Mouse (Mus musculus): ENCODE results near the gene Mov10l1. TPM values are rescaled to one million over a fixed set of nuclear protein-coding genes. Genes with fewer than 3 reads are reported as not detected.

The Mov10l1 gene
- polyA plus RNA-seq, 1 experiment from 2014 or later, result 0.11 TPM

DNA sequence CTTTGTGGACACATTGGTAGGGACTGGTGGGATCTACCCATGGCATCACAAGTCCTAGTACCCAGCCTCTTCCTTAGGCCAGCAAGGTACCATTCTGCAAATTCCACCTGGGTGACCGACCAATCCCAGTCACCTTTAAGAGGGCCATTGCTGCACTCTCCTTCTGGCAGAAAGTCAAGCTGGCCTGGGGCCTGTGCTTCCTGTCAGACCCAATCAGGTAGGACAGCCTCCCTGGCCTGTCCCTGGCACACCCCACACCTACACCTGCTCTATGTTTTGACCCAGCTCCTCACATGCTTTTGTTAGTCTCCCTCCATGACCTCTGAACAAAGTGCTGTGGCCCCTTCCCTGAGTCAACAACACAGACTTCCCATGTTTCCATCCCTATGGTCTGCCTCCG lies 102.1 kb downstream of the Mov10l1 start:
- Histone ChIP-seq H3K4me3 (no peak overlapping the region), H3K36me3 (peaks cover 68% of the 10 kb centered on the region), H3K9me3 (no peaks in the 10 kb centered on the region), H3K4me1 (replicated peaks) (peaks cover 13% of the 10 kb centered on the region), H3K9ac (no peak overlapping the region), H3K27me3 (no peaks in the 10 kb centered on the region), H3K27ac (replicated peaks) (no peak overlapping the region), H3K4me2 (no peak overlapping the region)
- no peak for ATAC-seq (ENCODE audit: low read depth)
- 98% methylated on average over 2 of the region's 2 CpGs for WGBS

DNA sequence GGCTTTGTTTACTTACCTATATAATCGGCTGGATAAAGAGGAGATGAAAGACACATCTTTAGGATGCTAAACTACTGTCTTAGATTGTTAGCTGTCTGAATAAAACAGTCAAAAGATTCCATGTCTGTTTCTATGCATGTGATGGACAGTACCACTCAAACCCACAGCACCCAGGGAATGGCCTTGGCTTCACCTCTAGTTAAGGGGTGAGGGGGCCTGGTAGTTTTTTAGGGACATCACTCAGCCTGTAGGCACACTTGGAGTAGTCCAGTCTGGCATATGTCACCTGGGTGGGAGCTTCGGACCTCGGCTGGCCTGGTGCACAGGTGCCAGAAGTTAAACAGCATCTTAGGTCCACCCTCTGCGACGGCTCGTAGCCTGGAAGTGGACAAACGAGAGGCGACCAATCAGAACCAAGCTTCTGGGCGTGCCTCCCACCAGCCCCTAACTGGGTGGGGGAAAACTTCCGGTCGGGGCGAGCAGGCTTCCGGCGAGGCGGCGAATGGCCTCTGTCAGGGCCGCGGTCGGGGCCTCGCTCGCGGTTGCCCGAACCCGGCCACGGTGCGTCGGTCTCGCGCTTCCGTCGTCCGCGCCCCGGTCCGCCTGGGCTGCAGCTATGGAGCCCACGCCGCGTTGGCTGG lies 106.0 kb downstream of the Mov10l1 start, which contains the start of gene Selenoo:
Selenoo (plus strand) TSS at position 478 of the 641 bp plus-strand sequence.
- Histone ChIP-seq H3K4me2 (peak within 1 kb of the TSS; percentile 88), H3K27ac (replicated peaks) (peak within 1 kb of the TSS; percentile 82), H3K27me3 (no peaks in the 10 kb centered on the region), H3K9ac (peak within 1 kb of the TSS; percentile 98), H3K9me3 (no peaks in the 10 kb centered on the region), H3K36me3 (peaks cover 62% of the 10 kb centered on the region), H3K4me1 (replicated peaks) (peaks cover 24% of the 10 kb centered on the region), H3K4me3 (peak within 1 kb of the TSS; percentile 97)
- 3% methylated on average over 38 of the region's 38 CpGs for WGBS
- peak; percentile 91 for ATAC-seq (ENCODE audit: low read depth)

DNA sequence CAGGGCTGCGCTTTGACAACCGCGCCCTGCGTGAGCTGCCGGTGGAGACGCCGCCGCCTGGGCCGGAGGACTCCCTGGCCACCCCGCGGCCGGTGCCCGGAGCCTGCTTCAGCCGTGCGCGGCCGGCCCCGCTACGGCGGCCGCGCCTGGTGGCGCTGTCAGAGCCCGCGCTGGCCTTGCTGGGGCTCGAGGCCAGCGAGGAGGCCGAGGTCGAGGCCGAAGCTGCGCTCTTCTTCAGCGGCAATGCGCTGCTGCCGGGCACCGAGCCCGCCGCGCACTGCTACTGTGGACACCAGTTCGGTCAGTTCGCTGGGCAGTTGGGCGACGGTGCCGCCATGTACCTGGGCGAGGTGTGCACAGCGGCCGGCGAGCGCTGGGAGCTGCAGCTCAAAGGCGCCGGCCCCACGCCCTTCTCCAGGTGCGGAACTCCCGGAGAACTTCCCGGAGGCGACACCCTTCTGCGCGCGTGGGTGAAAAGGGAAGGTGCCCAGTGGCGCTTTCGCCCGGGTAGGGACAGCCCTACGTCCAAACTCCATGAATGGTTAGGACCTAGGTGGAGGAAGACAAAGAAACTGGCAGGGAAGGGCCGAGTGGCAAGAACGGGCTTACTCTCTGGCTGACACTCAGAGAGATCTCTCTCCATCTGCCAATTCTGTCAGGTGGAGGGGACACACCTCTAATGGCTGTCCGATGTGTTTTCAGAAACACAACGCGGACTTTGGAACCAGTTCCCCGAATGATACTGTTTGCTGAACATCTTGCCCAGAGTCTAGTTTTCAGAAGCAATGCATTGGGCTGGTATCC lies 106.7 kb downstream of the Mov10l1 start:
- Histone ChIP-seq H3K9me3 (no peaks in the 10 kb centered on the region), H3K4me1 (replicated peaks) (peaks cover 24% of the 10 kb centered on the region), H3K27me3 (no peaks in the 10 kb centered on the region), H3K36me3 (peaks cover 62% of the 10 kb centered on the region), H3K27ac (replicated peaks) (peak overlapping the region; percentile 82), H3K9ac (peak overlapping the region; percentile 98), H3K4me2 (peak overlapping the region; percentile 88), H3K4me3 (peak overlapping the region; percentile 97)
- 4% methylated on average over 64 of the region's 68 CpGs for WGBS
- ATAC-seq (ENCODE audit: low read depth), result peak; percentile 75

DNA sequence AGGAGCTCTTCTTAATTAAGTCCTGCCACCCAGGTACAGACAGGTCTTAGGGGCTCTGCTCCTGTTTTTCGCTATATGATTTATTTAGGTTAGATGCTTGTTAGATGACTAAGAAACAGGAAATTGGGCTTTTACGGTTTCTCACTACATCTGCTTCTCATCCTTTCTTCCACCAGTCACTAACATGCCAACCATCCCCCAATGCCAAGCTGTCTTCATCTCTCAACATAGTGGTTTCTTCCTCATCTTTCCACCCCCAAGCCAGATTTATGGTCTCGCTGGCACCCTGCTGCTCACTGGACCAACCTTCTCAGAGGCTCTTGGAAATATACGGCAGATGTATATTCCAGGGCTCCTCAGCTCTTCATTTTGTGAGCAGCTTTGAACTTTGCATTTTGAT lies 108.0 kb downstream of the Mov10l1 start:
- ATAC-seq (ENCODE audit: low read depth), result no peak
- peak overlapping the region; percentile 98 for H3K9ac ChIP-seq
- H3K4me2 ChIP-seq, result peak overlapping the region; percentile 88
- whole genome bisulfite sequencing, result 82% methylated on average over 4 of the region's 4 CpGs
- H3K4me1 ChIP-seq (replicated peaks), result peaks cover 24% of the 10 kb centered on the region
- no peak overlapping the region for H3K27ac ChIP-seq (replicated peaks)
- no peaks in the 10 kb centered on the region for H3K27me3 ChIP-seq
- H3K9me3 ChIP-seq, result no peaks in the 10 kb centered on the region
- peaks cover 62% of the 10 kb centered on the region for H3K36me3 ChIP-seq
- no peak overlapping the region; the same call in 1 of the 2 replicates for H3K4me3 ChIP-seq

DNA sequence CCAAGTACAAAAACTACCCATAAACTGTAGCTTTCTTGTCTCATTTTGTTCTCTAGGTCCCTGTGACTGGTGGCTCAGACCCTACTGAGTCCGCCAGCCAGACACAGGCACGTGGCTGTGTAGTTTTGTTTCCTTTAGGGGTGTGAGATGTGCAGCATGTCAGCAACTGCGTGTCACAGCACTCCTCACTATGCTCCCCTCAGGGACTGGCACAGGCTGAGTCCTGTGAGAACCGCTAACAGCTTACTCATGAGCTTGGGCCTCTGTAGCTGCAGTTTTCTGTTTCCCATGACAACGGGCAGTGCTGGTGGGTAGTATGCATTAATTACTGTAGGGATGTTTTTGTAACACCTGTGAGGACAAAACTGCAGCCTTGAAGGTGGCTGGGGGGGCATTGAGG lies 109.5 kb downstream of the Mov10l1 start:
- Histone ChIP-seq H3K9me3 (no peaks in the 10 kb centered on the region), H3K4me3 (no peak overlapping the region), H3K4me1 (replicated peaks) (peaks cover 24% of the 10 kb centered on the region), H3K27me3 (no peaks in the 10 kb centered on the region), H3K9ac (no peak overlapping the region), H3K36me3 (peaks cover 63% of the 10 kb centered on the region), H3K4me2 (no peak overlapping the region), H3K27ac (replicated peaks) (no peak overlapping the region)
- ATAC-seq (ENCODE audit: low read depth), result no peak
- 84% methylated on average over 5 of the region's 5 CpGs for WGBS

DNA sequence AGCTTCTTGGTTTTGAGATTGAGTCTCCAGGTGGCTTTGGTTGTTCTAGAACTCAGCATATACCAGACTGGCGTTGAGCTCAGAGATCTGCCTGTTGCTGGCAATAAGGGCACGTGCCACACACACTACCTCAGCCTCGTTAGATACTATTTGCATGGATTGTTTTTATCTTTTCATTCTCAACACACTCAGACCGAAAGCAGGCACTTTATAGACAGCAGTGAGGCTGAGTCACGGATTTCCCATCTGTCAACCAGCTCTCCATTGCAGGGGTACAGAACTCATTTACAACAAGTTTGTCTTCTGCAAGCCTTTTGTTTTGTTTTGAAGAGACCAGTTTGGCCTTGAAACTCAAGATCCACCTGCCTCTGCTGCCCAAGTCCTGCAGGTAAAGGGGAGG lies 114.7 kb downstream of the Mov10l1 start:
- 93% methylated on average over 5 of the region's 5 CpGs for WGBS
- no peak overlapping the region for H3K4me3 ChIP-seq
- H3K4me1 ChIP-seq (replicated peaks), result no peaks in the 10 kb centered on the region
- H3K27me3 ChIP-seq, result no peaks in the 10 kb centered on the region
- H3K9ac ChIP-seq, result no peak overlapping the region
- no peaks in the 10 kb centered on the region for H3K9me3 ChIP-seq
- ATAC-seq (ENCODE audit: low read depth), result no peak
- no peak overlapping the region for H3K27ac ChIP-seq (replicated peaks)
- H3K36me3 ChIP-seq, result peaks cover 100% of the 10 kb centered on the region
- no peak overlapping the region for H3K4me2 ChIP-seq

DNA sequence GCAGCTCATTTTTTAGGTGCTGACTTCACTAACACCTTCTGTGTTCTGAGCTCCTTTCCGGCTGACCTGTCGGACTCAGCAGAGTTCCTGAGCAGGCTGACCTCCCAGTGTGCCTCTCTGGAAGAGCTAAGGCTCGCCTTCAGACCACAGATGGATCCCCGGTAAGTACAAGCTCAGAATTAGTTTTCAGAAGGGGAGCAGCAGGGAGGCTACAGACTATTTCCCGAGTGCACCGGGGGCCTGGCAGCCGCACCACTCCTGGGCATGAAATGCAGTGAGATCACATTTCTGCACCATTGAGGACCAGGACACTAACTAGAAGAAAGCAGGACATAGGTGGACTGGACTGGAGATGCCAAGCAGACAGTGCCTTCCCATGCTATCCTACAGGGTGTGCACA lies 115.9 kb downstream of the Mov10l1 start:
- Histone ChIP-seq H3K4me3 (no peak overlapping the region), H3K27ac (replicated peaks) (no peak overlapping the region), H3K4me2 (no peak overlapping the region), H3K36me3 (peaks cover 100% of the 10 kb centered on the region), H3K27me3 (no peaks in the 10 kb centered on the region), H3K9ac (no peak overlapping the region), H3K4me1 (replicated peaks) (no peaks in the 10 kb centered on the region), H3K9me3 (no peaks in the 10 kb centered on the region)
- 88% methylated on average over 7 of the region's 7 CpGs for WGBS
- ATAC-seq (ENCODE audit: low read depth), result no peak

DNA sequence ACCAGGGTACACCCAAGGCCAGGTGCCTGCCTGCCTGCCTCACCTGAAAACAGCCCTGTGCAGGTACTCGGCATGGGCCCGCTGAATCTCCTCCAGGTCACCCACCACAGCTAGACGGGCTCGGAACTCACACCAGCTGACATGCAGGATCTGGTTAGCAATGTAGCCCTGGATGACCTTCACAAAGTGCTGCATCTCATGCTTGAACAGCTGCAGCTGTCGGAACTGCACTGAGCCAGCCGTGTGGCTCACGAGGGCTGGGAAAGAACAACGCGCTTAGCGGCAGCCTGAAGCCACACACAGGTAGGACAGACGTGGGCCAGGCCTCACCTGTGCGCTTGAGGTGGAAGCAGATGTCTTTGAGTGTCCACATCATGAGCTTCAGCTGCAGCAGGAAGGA lies 118.1 kb downstream of the Mov10l1 start:
- H3K9ac ChIP-seq, result no peak overlapping the region
- no peaks in the 10 kb centered on the region for H3K27me3 ChIP-seq
- H3K9me3 ChIP-seq, result no peaks in the 10 kb centered on the region
- WGBS, result 90% methylated on average over 12 of the region's 12 CpGs
- ATAC-seq (ENCODE audit: low read depth), result no peak
- no peak overlapping the region for H3K4me3 ChIP-seq
- H3K4me2 ChIP-seq, result no peak overlapping the region
- no peak overlapping the region for H3K27ac ChIP-seq (replicated peaks)
- no peaks in the 10 kb centered on the region for H3K4me1 ChIP-seq (replicated peaks)
- H3K36me3 ChIP-seq, result peaks cover 100% of the 10 kb centered on the region

DNA sequence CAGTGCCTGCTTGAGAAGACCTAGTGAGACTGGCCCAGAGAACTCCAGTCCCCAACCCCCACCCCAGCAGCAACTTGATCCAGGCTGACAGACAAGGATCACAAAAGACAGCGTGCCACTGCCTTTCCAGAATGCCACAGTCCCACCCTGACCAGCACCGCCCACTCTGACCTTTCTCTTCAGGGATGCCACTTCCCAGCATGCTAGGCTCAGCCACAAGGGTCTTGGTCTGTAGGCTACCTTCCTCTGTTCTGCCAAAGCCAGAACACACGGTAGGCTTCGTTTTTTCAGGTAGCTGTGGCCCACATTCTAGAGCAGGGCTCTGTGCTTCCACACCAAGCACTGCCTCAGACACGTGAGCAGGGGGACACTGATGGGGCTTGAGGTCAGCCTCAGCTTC lies 119.9 kb downstream of the Mov10l1 start:
- H3K9me3 ChIP-seq, result no peaks in the 10 kb centered on the region
- no peaks in the 10 kb centered on the region for H3K27me3 ChIP-seq
- H3K4me1 ChIP-seq (replicated peaks), result no peaks in the 10 kb centered on the region
- no peak for ATAC-seq (ENCODE audit: low read depth)
- H3K4me2 ChIP-seq, result no peak overlapping the region
- no peak overlapping the region for H3K27ac ChIP-seq (replicated peaks)
- H3K36me3 ChIP-seq, result peaks cover 100% of the 10 kb centered on the region
- H3K9ac ChIP-seq, result no peak overlapping the region
- 85% methylated on average over 5 of the region's 5 CpGs for WGBS
- H3K4me3 ChIP-seq, result no peak overlapping the region

GRCm38 (mm10) chr15:89103921-89104320 lies 121.2 kb downstream of the Mov10l1 start:
- Histone ChIP-seq H3K4me2 (no peak overlapping the region), H3K27me3 (no peaks in the 10 kb centered on the region), H3K27ac (replicated peaks) (no peak overlapping the region), H3K4me1 (replicated peaks) (no peaks in the 10 kb centered on the region), H3K9me3 (no peaks in the 10 kb centered on the region), H3K4me3 (no peak overlapping the region), H3K9ac (no peak overlapping the region), H3K36me3 (peaks cover 100% of the 10 kb centered on the region)
- WGBS, result 85% methylated on average over 10 of the region's 10 CpGs
- ATAC-seq (ENCODE audit: low read depth), result no peak

DNA sequence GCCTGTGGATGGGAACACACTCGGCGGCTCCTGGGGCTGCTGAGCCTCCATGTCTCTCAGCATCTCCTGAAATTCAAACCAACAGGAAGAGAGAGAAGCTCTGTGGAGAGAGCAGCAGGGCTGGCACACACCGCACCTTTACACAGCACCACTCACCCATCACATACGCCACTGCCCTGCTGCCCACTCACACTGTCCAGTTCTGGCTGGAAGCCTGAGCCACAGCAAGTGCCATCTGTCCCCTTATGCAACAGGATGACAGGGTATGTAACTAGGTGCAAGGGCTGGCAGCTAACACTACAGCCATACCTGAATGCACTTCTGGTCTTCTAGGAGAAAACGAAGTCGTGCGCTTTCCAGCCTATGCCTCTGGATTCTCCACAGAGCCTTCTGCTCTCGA lies 121.7 kb downstream of the Mov10l1 start:
- H3K27ac ChIP-seq (replicated peaks), result no peak overlapping the region
- WGBS, result 95% methylated on average over 8 of the region's 8 CpGs
- no peak overlapping the region for H3K9ac ChIP-seq
- H3K4me2 ChIP-seq, result no peak overlapping the region
- no peaks in the 10 kb centered on the region for H3K4me1 ChIP-seq (replicated peaks)
- H3K27me3 ChIP-seq, result no peaks in the 10 kb centered on the region
- peaks cover 100% of the 10 kb centered on the region for H3K36me3 ChIP-seq
- H3K4me3 ChIP-seq, result no peak overlapping the region
- no peak for ATAC-seq (ENCODE audit: low read depth)
- H3K9me3 ChIP-seq, result no peaks in the 10 kb centered on the region

Data from neural tube, embryonic 13.5 days (tissue).